Mouse (Mus musculus) testis, adult 2 months (tissue): ENCODE data around the gene Hamp2.

Experiments
- CTCF ChIP-seq: fragments of 200-500 bp; IDR thresholded peaks from 2 replicates; pipeline ENCODE4 v1.5.1; 2012; ENCODE audit warnings: low read depth, mild to moderate bottlenecking, inconsistent platforms, low read length, moderate library complexity; ENCODE audit not compliant: control insufficient read depth, insufficient read depth, insufficient replicate concordance
- POLR2A ChIP-seq: fragments of 200-500 bp; IDR thresholded peaks from 2 replicates; pipeline ENCODE4 v1.6.1; 2012; ENCODE audit warnings: low read depth, mild to moderate bottlenecking, inconsistent platforms, low read length, moderate library complexity; ENCODE audit not compliant: control insufficient read depth

DNA sequence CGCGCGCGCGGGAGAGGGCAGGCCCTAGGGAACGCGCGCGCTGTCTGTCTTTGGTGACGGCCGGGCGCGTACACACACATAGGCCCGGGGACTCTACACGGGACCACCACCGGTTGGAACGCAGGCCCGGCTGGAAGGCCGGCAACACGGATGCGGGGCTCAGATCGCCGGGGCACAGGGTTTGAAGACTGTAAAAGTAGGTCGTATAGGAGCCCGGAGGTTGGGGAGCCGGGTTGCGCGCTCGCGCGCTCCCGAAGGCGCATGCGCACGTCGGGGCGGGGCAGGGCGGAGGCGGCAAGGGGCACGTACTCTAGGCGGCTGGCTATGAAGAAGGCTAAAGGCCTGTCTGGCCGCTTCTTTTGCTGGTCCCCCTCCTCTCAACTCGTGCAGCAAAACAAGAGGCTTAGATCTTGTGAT is 32.9 kb upstream of the Hamp2 start:
- no peak for TF ChIP-seq CTCF
- TF ChIP-seq POLR2A = peak; percentile 61
